Mouse (Mus musculus): ENCODE data around the gene Gm10521.
"Not testable (repeated sequence)": the region's sequence is repeated elsewhere in the genome, so short reads cannot be mapped to it uniquely, and the experiment has no call there.

The Gm10521 gene

DNA sequence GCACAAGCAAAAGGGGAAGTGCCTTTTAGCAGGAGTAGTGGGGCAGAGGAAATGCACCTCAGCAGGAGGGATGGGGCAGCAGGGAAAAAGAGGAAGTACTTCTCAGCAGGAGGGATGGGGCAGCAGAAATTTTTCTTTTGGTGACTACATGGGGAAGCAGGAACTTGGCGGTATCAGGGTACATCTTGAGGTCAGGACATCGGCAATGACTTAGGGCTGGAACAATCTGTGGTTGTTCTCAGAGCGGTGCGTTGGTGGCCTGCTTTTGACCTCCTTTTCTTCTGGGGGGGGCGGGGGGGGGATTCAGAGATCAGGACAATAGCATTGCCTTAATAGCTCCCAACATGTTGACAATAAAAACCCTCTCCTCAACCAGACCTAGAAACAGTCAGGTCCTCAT is at the start of gene Gm10521:
Gene Gm10521, plus strand, starts transcription at position 301 of the 400 bp plus-strand sequence.
- not testable (repeated sequence) for H3K27me3 ChIP-seq (ENCODE audit: insufficient read depth, low read length); H3K4me3 ChIP-seq (replicated peaks; ENCODE audit: low read length); H3K36me3 ChIP-seq (ENCODE audit: insufficient read depth, low read length); H3K4me1 ChIP-seq (replicated peaks; ENCODE audit: low read depth, low read length)
- H3K9me3 ChIP-seq (ENCODE audit: low read length): peaks cover 74% of the 10 kb centered on the region

- no peaks in the 10 kb centered on the region for H3K4me1 ChIP-seq (replicated peaks; ENCODE audit: low read depth, low read length)
- no peak for TF ChIP-seq CTCF (conservative IDR thresholded peaks at IDR 0.05; ENCODE audit: low read length)
- TF ChIP-seq POU5F1 (IDR thresholded peaks at IDR 0.05; ENCODE audit: borderline replicate concordance, low read length): no peak
- no peak for TF ChIP-seq NANOG (IDR thresholded peaks at IDR 0.05; ENCODE audit: borderline replicate concordance, low read length)
- H3K36me3 ChIP-seq (ENCODE audit: insufficient read depth, low read length): no peaks in the 10 kb centered on the region
- peaks cover 29% of the 10 kb centered on the region for H3K9me3 ChIP-seq (ENCODE audit: low read length)
- H3K4me3 ChIP-seq (replicated peaks; ENCODE audit: low read length): no peak overlapping the region
- no peaks in the 10 kb centered on the region for H3K27me3 ChIP-seq (ENCODE audit: insufficient read depth, low read length)
Observed at GRCm38 (mm10) chr1:171848201-171848600, 47.3 kb upstream of the Gm10521 start.

DNA sequence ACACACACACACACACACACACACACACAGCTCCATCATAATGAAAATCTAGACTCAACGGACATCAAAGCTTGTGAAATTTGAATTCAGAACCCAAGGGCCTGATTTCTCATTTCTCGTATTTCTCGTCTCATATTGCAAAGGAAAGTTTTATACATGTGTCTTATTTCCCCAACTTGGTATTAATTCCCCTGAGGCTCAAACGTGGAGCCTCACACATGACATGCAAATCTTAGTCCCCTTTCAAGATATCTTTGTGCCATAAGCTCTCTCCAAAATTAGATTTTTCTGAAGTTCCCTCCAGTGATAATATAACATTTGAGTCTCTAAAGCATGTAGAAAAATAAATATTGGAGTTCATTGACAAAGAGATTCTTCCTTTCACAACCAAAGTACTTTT is 46.7 kb upstream of the Gm10521 start:
- TF ChIP-seq NANOG (IDR thresholded peaks at IDR 0.05; ENCODE audit: borderline replicate concordance, low read length) (no peak), POU5F1 (IDR thresholded peaks at IDR 0.05; ENCODE audit: borderline replicate concordance, low read length) (no peak), CTCF (conservative IDR thresholded peaks at IDR 0.05; ENCODE audit: low read length) (no peak)
- Histone ChIP-seq H3K9me3 (ENCODE audit: low read length) (peaks cover 29% of the 10 kb centered on the region), H3K4me1 (replicated peaks; ENCODE audit: low read depth, low read length) (no peaks in the 10 kb centered on the region), H3K36me3 (ENCODE audit: insufficient read depth, low read length) (no peaks in the 10 kb centered on the region), H3K4me3 (replicated peaks; ENCODE audit: low read length) (no peak overlapping the region), H3K27me3 (ENCODE audit: insufficient read depth, low read length) (no peaks in the 10 kb centered on the region)

DNA sequence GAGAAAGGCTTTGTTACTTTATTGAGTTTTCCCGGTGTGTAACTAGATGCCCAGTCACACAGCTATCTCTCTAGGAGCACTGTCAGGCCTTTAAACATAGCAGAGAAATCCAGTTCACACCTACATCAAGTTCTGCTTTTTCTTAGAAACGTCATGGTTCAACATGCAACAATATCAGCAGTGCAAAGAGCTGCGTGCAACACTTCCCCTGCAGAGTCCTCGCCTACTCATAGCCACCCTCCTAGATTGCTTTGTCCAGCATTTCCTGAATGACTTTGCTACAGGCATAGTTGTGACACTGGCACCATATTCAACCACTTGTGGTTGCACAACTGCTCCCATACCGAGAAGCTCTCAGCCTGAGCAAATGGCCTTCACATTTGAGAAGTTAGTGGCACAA is 46.0 kb upstream of the Gm10521 start:
- Histone ChIP-seq H3K27me3 (ENCODE audit: insufficient read depth, low read length) (no peaks in the 10 kb centered on the region), H3K36me3 (ENCODE audit: insufficient read depth, low read length) (no peaks in the 10 kb centered on the region), H3K4me1 (replicated peaks; ENCODE audit: low read depth, low read length) (no peaks in the 10 kb centered on the region), H3K4me3 (replicated peaks; ENCODE audit: low read length) (no peak overlapping the region), H3K9me3 (ENCODE audit: low read length) (peaks cover 23% of the 10 kb centered on the region)
- TF ChIP-seq POU5F1 (IDR thresholded peaks at IDR 0.05; ENCODE audit: borderline replicate concordance, low read length): no peak

GRCm38 (mm10) chr1:171865467-171865866 is 30.0 kb upstream of the Gm10521 start:
- TF ChIP-seq POU5F1 (IDR thresholded peaks at IDR 0.05; ENCODE audit: borderline replicate concordance, low read length) (no peak), CTCF (conservative IDR thresholded peaks at IDR 0.05; ENCODE audit: low read length) (no peak), NANOG (IDR thresholded peaks at IDR 0.05; ENCODE audit: borderline replicate concordance, low read length) (no peak)
- Histone ChIP-seq H3K27me3 (ENCODE audit: insufficient read depth, low read length) (no peaks in the 10 kb centered on the region), H3K9me3 (ENCODE audit: low read length) (peaks cover 8% of the 10 kb centered on the region; the same call in 1 of the 2 replicates), H3K4me3 (replicated peaks; ENCODE audit: low read length) (no peak overlapping the region), H3K4me1 (replicated peaks; ENCODE audit: low read depth, low read length) (no peaks in the 10 kb centered on the region), H3K36me3 (ENCODE audit: insufficient read depth, low read length) (no peaks in the 10 kb centered on the region)

- no peaks in the 10 kb centered on the region for H3K36me3 ChIP-seq (ENCODE audit: insufficient read depth, low read length)
- H3K4me1 ChIP-seq (replicated peaks; ENCODE audit: low read depth, low read length): no peaks in the 10 kb centered on the region
- H3K27me3 ChIP-seq (ENCODE audit: insufficient read depth, low read length): no peaks in the 10 kb centered on the region
- no peak for TF ChIP-seq NANOG (IDR thresholded peaks at IDR 0.05; ENCODE audit: borderline replicate concordance, low read length)
- TF ChIP-seq POU5F1 (IDR thresholded peaks at IDR 0.05; ENCODE audit: borderline replicate concordance, low read length): no peak
- no peak for TF ChIP-seq CTCF (conservative IDR thresholded peaks at IDR 0.05; ENCODE audit: low read length)
- peaks cover 45% of the 10 kb centered on the region for H3K9me3 ChIP-seq (ENCODE audit: low read length)
- no peak overlapping the region for H3K4me3 ChIP-seq (replicated peaks; ENCODE audit: low read length)
Observed at GRCm38 (mm10) chr1:171886989-171887388, 8.5 kb upstream of the Gm10521 start.

GRCm38 (mm10) chr1:171904011-171904410 is 8.5 kb downstream of the Gm10521 start:
- Histone ChIP-seq H3K27me3 (ENCODE audit: insufficient read depth, low read length) (no peaks in the 10 kb centered on the region), H3K36me3 (ENCODE audit: insufficient read depth, low read length) (no peaks in the 10 kb centered on the region), H3K4me1 (replicated peaks; ENCODE audit: low read depth, low read length) (no peaks in the 10 kb centered on the region), H3K4me3 (replicated peaks; ENCODE audit: low read length) (no peak overlapping the region), H3K9me3 (ENCODE audit: low read length) (peaks cover 80% of the 10 kb centered on the region)
- TF ChIP-seq CTCF (conservative IDR thresholded peaks at IDR 0.05; ENCODE audit: low read length) (no peak), NANOG (IDR thresholded peaks at IDR 0.05; ENCODE audit: borderline replicate concordance, low read length) (no peak), POU5F1 (IDR thresholded peaks at IDR 0.05; ENCODE audit: borderline replicate concordance, low read length) (no peak)

- no peak overlapping the region for H3K4me3 ChIP-seq (replicated peaks; ENCODE audit: low read length)
- no peaks in the 10 kb centered on the region for H3K4me1 ChIP-seq (replicated peaks; ENCODE audit: low read depth, low read length)
- peaks cover 20% of the 10 kb centered on the region for H3K9me3 ChIP-seq (ENCODE audit: low read length)
- no peaks in the 10 kb centered on the region for H3K36me3 ChIP-seq (ENCODE audit: insufficient read depth, low read length)
- TF ChIP-seq CTCF (conservative IDR thresholded peaks at IDR 0.05; ENCODE audit: low read length) (no peak), NANOG (IDR thresholded peaks at IDR 0.05; ENCODE audit: borderline replicate concordance, low read length) (no peak), POU5F1 (IDR thresholded peaks at IDR 0.05; ENCODE audit: borderline replicate concordance, low read length) (no peak)
- H3K27me3 ChIP-seq (ENCODE audit: insufficient read depth, low read length): no peaks in the 10 kb centered on the region
Observed at GRCm38 (mm10) chr1:171915638-171916458, 20.4 kb downstream of the Gm10521 start.
